Mouse (Mus musculus): ENCODE results near the gene Serpinh1.

The Serpinh1 gene

DNA sequence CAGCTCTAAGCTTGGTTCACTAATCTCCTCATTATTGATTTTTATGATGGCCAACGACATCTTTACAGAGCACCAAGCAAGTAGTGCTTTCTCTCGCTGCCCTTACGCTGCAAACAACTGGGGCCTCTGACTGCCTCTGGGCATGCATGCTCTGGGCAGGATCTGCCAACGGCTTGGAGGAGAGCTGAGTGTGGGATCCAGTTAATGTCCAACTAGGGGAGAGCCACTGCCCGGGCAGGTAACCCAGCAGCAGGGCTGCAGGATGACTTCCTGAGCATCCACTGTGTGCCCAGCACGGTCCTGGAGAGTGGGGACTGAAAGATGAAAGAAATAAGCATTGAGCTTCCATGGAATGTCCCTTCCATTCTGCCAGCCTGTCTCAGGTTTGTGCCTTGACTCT is 13.7 kb upstream of the Serpinh1 start:
- DNase-seq = no peak

DNA sequence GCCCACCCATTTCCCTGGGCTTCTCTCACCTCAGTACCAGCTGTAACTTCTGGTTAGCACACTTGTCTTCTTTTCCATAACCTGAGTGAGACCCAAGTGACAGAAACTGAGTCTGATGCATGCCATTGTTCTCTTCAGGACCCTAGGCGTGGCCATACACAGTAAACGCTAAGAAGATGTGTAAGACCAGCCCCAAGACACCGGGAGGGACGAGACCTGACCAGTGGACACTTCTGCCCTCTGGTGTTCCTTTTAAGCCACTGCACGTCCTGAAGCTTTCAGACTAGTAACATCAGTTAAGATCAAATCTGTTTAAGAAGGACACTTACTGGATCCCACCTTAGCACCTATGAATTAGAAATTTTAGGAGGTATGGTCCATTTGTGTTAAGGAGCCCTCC is 12.0 kb upstream of the Serpinh1 start:
- no peak for DNase-seq

DNA sequence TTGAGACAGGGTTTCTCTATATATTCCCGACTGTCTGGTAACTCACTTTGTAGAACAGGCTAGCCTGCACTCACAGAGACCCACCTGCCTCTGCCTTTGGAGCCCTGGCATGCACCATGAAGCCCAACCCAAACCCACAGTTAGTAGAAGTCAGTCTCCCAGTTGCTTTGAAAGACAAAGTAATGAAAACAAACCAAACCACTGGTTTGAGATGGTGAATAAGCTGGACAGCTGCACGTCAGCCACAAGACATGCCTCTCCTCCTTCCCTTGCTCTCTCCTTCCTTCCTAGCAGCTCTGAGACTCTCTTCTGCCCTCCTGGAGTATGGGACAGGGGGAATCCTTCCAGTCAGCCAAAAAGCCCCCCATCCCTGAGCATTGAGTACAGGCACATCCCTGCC is 9.1 kb upstream of the Serpinh1 start:
- DNase-seq = no peak

DNA sequence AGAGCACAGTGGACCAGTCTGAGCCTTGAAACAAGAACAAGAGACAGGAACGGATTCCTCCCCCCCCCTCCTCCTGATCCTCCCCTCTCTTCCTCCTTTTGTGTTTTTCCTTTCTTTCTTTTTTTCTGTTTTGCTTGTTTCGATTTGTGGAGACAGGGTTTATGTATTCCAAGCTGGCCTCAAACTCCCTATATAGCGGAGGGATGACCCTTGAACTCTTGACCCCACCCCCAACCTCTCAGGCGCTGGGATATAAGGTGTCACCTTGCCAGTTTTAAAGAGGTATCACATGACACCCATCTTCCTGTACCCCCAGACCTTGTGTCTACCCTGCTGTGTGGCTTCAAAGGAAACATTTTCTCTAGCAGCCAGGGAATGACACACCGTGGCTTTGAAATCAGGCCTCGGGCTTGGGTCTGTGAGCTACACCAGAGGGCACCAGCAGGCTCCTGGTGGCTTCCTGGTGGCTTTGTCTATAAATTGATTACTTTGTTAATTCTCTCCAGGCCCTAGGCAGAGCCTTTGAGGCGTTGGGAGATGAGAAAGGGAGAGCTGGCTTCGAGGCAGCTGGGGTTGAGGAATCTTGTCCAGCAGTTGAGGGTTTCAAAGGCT is 7.9 kb upstream of the Serpinh1 start:
- no peak for DNase-seq

DNA sequence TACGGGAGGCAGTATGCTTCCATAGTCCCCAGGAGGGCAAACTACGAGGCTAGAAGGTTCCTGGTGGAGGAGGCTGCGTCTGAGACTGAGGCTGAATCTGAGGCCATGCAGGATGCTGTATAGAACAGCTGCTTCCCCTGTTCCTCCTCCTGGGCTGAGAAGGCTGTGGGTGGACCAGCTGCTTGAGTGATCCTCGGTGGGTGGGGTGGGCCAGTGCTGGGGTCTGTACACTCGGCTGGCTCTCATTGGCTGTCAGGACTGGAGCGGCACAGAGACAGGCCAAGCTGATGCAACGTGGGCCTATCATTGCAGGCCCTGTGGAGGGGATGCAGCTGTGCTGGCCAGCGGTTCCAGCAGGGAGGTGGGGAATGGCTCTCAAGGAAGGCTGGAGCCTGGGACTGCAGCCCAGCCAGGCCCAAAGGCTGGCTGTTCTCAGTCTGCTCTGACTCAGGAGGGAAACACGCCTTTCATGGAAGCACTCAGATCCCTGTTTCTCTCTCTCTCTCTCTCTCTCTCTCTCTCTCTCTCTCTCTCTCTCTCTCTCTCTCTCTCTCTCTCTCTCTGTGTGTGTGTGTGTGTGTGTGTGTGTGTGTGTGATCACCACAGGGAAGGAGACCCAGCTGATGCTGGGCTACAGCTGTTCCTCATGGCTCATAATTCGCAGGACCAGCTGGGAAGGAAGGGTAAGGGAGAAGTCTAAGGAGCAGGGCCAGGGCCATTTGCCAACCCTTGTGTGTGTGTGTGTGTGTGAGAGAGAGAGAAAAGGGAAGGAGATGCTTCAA is 7.2 kb upstream of the Serpinh1 start:
- peak; percentile 74 for DNase-seq

DNA sequence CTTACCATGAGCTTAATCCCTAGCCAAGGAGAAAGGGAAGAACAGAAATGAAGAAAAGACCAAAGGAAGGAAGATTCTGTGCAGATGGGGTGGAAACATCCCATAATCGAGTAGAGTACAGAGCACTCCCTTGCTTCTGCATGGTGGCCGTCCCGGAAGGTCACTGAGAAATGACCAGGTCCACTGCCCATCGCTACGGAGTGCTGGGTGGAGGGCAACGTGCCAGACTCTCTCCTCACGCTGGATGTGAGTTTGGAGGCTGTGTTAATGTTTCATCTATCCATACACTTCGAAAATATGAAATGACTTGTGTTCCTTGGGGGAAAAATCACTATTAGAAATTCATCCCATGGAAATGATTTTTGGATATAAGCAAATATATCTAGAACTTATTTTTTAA is 5.3 kb upstream of the Serpinh1 start:
- no peak for DNase-seq

DNA sequence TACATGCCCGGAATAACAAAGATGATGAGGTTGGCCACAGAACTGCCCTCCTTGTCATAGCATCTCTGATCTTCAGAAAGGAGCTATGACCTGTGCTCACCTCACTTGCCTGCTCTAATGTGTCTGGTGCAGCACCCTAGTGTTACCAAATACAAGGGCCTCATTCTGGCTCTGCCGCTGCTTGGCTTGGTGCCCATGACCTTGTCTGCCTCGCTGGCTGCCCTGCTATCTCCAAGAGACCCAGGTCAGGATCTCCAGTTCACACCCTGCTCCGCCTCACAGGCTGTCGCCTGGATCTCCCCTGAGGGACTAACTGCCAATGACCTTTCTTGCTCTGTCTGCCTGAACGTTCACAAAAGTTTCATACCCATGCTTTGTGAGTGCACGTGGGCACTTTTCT is 4.2 kb upstream of the Serpinh1 start:
- peak; percentile 47 for DNase-seq

DNA sequence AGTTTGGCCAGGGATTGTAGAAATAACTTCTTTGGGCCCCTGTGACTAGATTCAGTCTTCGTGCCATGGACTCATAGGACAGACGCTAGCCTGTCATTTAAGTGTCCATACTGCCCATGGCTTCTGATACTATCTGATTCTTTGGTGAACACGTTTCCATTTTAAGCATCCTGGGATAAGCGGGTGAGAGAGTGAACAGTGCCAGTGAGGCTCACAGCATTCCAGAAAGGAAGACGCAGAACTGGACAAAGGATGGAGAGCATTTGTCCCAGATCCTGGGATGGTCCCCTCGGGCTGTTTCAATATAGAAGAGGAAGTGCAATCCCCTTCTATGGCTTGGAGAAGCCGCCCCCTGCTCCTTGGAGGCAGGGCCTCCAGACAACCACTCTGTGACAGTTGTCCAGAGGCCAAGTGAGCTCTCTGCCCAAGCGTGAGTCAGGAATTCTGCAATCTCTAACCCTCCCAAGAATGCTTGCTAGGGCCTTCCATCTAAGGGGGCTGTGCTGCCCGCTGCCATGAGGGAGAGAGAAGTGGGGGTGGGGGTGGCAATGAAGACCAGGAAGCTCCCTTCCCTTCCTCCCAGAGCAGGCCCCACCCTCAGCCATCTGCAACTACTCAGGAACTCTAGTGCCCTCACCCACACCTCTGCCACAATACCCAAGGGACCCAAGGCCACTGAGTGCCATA is 3.3 kb upstream of the Serpinh1 start:
- DNase-seq = no peak

DNA sequence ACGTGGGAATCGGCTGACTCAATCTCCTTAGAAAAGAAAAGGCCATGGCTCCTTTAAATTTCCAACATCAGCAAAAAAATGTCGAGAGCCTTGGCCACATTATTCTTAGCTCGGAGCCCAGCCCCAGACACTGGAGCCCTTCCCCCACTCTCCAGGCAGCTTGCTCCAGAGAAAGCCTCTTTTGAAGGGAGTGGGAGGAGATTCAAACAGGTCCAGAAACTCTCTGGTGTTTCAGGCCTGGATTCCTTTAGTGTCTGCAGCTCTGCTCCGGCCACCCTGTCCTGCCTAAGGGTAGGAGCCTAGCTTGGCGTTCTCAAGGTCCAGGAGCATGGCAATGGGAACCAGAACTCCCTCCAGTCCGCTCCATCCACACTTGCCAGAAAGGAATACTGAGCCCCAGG is 2.7 kb upstream of the Serpinh1 start:
- peak; percentile 74 for DNase-seq

DNA sequence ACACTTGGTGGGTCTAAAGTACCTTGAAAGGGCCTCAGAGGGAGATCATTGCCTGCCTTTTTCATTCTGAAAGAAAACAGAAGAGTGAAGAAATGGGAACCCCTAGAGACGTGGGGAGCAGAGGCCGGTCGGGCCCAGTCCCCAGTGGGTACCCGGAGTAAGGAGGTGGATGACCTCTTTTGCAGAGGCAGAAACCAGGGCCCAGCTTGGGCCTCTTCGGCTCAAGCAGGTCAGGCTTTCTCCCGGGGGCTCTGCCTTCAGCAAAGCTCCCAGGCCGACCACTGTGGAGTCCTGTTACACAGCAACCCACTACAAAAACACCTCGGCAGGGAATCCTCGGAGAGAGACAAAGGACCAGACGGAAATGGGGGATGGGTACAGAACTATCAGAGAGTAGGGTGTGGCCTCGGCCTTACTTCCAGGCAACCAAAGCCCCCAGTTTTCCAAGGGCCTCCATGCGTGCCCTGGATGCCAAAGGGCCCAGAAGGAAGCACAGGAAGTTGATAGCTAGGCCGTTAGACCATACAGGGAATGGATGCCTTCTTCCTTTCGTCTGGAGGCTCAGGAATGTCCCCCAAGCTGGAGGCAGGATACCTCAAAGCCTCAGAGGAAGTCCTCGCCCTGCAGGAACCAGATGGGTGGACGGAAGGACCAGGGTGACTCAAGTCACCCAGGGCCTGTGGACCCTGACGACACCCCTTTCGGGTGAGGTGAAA is 1.1 kb downstream of the Serpinh1 start:
- DNase-seq = peak; percentile 37

DNA sequence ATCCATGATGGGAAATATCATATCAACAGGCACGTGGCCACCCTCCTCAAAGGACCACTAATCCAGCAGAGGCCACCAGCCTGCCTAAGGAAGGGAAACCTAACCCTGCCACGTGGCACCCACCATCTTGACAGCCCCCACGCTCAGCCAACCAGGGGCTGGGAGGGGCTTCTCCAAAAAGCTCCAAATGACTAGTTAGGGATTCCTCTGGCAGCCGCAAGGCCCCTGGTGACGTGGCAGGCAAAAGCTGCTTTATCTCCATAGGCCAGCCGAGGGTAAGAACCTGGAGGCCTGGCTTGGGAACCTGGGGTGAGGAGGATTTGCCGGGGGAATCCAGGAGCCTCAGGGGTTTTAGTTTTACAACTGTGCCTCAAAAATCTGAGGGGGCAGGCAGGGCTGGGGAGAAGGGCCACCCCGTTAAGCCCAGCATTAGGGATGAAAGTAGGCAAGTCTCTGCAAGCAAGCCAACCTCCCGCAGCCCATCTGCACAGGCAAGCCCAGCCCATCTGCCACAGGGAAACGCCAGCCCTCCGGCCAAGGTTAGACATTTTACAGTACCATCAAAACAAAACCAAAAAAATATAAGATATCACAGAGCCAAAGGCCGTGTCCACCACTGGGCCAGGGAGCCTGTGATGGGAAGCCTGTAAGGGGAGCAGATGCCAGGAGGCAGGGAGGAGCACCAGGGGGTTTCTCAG is 1.8 kb downstream of the Serpinh1 start:
- no peak for DNase-seq

DNA sequence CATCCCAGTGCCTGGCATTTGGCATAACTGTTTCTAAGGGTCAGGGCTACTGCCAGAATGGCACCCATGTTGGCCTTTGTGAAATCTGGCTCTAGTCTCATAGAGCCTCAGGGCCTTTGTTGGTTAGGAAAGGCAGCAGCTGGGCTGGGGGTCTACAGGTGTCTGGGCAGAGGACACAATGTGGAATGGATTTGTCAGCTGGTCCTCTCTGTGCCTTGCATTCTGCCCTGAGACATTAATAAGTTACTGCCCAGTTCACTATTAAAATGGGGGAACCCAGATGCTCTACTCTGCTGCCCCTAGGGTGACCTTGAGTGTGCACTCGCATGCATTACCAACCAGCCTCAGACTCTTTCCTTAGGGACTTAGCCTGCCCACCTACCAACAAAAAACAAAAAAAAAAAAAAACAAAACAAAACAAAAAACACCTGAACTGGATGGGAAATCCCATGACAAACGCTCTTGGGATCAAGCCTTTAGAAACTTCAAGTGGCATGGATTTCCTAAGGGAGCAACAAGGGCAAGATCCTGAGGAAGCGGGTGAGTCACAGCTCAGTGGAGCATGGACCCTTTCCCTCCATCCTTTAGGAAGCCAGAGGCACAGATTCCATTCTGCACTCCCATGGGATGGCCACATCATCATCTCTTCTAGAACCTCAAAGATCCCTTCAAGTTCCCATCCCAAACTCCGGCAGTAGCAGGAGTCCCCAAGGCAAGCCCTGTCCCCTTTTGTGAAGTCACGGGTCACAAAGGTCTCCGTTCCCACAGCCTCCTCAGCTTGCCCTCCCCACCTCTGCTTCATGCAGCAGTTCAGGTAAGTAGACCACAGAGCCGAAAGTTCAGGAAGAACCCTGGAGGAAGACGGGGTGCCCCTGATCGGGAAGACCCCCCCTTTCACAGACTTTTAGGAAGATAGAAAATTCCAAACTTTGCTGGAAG is 3.0 kb downstream of the Serpinh1 start:
- DNase-seq = peak; percentile 42

DNA sequence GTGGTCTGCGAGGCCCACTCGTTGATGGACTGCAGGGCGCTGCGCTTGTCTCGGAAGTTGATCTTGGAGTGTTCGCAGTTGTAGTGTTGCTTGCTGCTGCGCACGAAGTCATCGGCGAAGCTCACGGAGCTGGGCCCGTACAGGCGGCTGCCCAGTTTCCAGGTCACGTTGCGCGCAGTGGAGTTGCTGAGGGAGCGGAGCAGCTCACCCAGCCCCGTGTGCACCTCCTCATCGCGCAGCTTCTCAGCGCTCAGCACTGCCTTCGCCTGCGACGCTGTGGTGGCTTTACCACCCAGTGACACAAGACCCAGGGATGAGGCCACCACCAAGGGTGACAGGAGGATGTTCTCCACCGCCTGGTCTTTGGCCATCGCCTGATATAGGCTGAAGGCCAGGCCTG is 4.2 kb downstream of the Serpinh1 start:
- no peak for DNase-seq

DNA sequence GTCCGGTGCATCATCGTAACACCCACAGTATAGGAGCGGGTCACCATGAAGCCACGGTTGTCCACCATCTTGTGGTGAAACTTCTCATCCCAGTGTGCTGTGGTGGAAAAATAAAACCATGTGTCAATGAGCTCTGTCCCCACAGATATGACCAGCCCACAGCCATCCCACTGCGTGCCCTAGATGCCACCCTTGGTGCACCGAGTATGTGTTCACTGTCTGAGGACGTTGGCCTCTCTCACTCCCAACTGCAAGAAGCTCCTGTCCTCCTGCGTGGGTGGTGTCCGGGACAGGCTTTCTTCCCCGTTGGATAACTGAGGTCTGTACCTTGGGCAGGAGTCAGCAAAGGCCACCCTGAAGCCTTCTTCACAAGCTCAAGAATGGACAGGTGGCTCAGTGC is 5.8 kb downstream of the Serpinh1 start:
- no peak for DNase-seq

DNA sequence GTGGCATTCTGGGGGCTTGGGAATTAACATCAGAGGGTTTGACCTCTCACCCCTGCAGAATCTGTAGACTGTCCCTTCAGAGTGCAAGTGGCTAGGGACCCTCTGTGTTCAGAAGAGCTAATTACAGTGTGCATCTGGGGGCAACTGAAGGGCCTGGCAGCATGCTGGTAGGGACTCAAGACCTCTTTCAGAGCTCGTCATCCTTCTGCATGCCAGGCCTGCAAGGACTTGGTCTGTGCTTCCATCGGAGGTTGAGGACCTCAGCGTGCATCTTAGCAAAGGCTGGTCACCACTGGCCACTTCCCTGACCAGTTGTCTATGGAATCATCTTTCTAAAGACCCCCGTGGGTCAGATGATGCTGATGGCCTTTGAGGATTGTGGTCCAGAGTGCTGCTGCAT is 9.5 kb downstream of the Serpinh1 start:
- DNase-seq = no peak

DNA sequence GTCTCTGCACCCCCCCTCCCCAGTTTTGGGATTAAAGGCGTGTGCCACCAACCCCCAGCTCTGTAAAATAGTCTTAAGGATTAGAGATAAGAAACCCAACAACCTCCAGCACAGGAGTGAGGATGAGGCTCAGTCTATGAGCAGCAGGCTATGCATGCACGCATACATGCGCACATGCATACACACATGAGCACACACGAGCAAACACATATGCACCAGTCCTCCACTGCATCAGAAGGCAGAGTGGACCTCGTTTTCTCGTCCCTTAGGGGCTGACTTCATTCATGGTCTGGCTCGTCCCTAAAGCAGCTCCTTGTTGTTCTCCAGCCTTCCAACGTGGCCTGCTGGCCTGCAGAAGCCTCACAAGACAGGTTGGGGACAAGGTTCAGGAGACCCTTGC is 12.3 kb downstream of the Serpinh1 start:
- DNase-seq = no peak

DNA sequence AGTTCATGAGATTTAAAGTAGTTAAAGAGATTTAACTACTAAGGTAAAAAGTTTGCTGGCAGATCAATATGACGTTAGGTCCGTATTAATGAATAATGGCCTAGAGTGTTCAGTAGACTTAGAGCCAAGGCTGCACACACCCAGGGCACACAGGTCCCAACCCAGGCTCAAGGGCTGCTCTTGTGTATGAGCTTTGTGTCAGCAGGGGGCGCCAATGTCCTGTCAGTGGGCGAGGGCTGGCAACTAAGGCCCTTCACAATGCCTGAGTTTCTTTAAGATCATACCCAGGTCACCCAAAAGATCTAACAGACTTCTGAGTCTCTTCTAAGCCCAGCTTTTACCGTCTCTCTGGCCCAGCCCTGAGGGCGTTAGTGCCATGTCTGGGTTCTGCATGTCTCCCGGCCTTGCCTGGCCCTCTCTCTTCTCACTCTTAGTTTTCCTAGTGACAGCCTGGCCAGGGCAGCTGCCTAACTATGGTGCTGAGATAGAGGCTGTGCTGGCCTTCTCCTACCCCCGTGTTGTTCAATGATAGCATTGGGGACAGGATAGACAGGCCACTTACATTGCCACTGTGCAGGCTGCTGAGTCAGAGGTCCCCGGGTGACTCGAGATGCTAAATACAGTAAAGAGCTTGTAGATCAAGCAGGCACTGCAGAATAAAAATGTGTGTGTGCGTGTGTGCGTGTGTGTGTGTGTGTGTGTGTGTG is 20.1 kb downstream of the Serpinh1 start:
- DNase-seq = peak; percentile 72

DNA sequence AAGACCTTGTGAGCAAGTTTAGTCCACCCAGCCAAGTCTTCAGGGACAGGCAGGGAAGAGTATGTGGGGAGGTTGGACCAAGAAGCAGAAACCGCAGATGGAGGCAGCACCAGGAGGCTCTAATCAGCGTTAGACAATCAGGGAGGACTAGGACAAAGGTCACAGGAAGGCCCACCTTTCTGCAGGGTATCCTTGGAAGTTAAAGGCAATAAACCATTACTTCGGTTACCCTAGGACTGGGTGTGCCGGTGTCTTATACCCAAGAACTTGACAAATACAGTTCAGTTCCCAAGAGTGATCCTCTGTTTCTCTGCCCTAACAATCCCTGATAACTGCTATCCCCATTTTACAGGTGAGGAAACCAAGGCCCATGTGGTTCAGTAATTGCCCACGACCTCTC is 23.0 kb downstream of the Serpinh1 start:
- no peak for DNase-seq

DNA sequence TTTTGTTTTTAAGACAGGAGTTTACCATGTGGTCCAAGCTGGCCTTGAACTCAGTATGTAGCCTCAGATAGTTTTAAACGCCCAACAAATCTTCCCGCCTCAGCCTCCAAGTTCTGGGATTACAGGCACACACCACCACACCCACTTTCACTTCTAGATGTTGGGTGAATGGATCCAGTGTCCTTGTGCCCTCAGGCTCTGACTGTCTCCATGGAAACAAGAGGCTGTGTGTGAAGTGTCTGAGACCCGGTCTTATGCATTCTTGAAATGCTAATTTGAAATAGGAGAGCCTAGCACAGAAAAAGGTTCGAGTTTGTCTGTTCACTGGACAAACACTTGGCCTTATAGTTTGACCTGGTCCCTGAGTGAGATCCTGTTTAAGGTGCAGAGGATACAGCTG is 24.2 kb downstream of the Serpinh1 start:
- DNase-seq = no peak

DNA sequence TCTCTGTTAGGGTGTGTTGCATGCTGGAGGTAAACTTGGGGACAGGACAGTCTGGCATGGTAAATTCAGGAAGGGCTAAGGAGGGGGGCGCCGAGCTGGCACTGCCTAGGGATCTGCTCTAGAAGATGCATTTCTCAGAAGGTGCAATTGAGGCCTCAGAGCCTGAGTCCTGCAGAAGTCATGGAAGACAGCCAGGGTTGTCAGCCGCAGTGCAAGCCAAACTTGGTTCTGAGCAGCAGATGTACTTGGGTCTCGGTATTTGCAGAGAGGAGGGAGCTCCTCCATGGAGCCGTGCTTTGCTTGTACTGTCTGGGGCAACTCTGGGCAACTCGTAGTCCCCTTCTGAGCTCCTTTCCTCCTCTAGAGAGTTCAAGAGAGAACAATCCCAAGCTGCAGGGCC is 26.9 kb downstream of the Serpinh1 start:
- no peak for DNase-seq

DNA sequence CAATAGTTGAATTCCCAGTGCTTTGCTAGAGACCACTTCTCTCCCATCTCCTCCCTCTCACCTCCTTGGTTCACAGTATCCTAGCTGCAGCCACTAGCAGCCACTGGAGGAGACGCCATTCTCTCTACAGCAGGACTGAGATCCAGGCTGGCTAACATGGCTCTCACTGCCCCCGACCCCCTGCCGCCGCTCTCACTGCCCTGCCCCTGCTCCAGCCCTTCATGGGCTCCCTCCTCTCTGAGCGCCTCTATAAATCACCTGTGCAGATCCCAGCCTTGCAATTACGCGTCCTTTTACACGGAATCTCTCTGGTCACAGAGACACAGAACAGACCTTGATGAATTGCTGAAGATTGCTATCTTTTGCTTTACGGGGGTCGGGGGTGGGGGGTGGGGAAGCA is 28.2 kb downstream of the Serpinh1 start:
- no peak for DNase-seq
